Mouse (Mus musculus) colon, adult 2 months (tissue): Measurements from ENCODE around the gene Tesk1. TPM values are rescaled to one million over a fixed set of nuclear protein-coding genes. Genes with fewer than 3 reads are reported as not detected.

Experiments
- polyA plus RNA-seq: library from polyadenylated mRNA; depleted of rRNA; stranded (reverse); fragments of >200 nt; gene quantifications from 2 replicates; pipeline ENCODE4 v1.2.3, GENCODE M21; 2012; rRNA removed

The Tesk1 gene
- polyA plus RNA-seq: 90.2 and 100 TPM in 2 replicates

GRCm38 (mm10) chr4:43441639-43442038 is at the start of gene Tesk1:
TSS of gene Tesk1 (plus strand) at chr4:43441939.

GRCm38 (mm10) chr4:43428946-43429345 is 12.8 kb upstream of the Tesk1 start, which contains the start of gene Fam166b:
TSS of gene Fam166b (minus strand) at chr4:43429134.

GRCm38 (mm10) chr4:43454041-43454836 is 12.5 kb downstream of the Tesk1 start, which contains the start of gene Cd72:
TSS of gene Cd72 (minus strand) at chr4:43454628.

GRCm38 (mm10) chr4:43483535-43484091 is 41.9 kb downstream of the Tesk1 start, which contains the start of gene Sit1:
TSS of gene Sit1 (minus strand) at chr4:43483734.

GRCm38 (mm10) chr4:43492821-43493185 is 51.1 kb downstream of the Tesk1 start, which contains the start of gene Ccdc107:
TSS of gene Ccdc107 (plus strand) at chr4:43492900.

Other genes with a start within 250 kb of the Tesk1 start
- 0.22 and 0.28 TPM in 2 replicates for gene Atp8b5, start 174.8 kb upstream of the Tesk1 start, polyA plus RNA-seq
- gene Rusc2, start 60.0 kb upstream of the Tesk1 start, polyA plus RNA-seq: 20.9 and 23.1 TPM in 2 replicates
- gene Fam166b, start 12.8 kb upstream of the Tesk1 start, polyA plus RNA-seq: 0.08 TPM in 1 of 2 replicates, not detected in the other
- 3.6 and 6.6 TPM in 2 replicates for gene Cd72, start 12.7 kb downstream of the Tesk1 start, polyA plus RNA-seq
- gene Sit1, start 41.8 kb downstream of the Tesk1 start, polyA plus RNA-seq: 0.54 and 1.1 TPM in 2 replicates
- gene Ccdc107, start 51.0 kb downstream of the Tesk1 start, polyA plus RNA-seq: 347 and 577 TPM in 2 replicates
- 49.5 and 64.1 TPM in 2 replicates for gene Arhgef39, start 57.8 kb downstream of the Tesk1 start, polyA plus RNA-seq
- 70.7 and 71.6 TPM in 2 replicates for gene Car9, start 65.0 kb downstream of the Tesk1 start, polyA plus RNA-seq
- gene Tpm2, start 81.8 kb downstream of the Tesk1 start, polyA plus RNA-seq: 199 and 235 TPM in 2 replicates
- gene Creb3, start 120.4 kb downstream of the Tesk1 start, polyA plus RNA-seq: 93.5 and 113 TPM in 2 replicates
- gene Tln1, start 120.8 kb downstream of the Tesk1 start, polyA plus RNA-seq: 98.4 and 102 TPM in 2 replicates
- gene Rgp1, start 136.8 kb downstream of the Tesk1 start, polyA plus RNA-seq: 56.1 and 75.5 TPM in 2 replicates
- 13.0 and 13.3 TPM in 2 replicates for gene Gba2, start 136.9 kb downstream of the Tesk1 start, polyA plus RNA-seq
- gene Msmp, start 142.6 kb downstream of the Tesk1 start, polyA plus RNA-seq: 0.17 TPM in 1 of 2 replicates, not detected in the other
- 18.2 and 19.2 TPM in 2 replicates for gene Npr2, start 190.0 kb downstream of the Tesk1 start, polyA plus RNA-seq
- gene Spag8, start 211.7 kb downstream of the Tesk1 start, polyA plus RNA-seq: 1.1 and 1.9 TPM in 2 replicates
- 72.2 and 79.4 TPM in 2 replicates for gene Hint2, start 214.5 kb downstream of the Tesk1 start, polyA plus RNA-seq
- gene Tmem8b, start 227.0 kb downstream of the Tesk1 start, polyA plus RNA-seq: 9.2 and 11.0 TPM in 2 replicates
- gene Fam221b, start 227.2 kb downstream of the Tesk1 start, polyA plus RNA-seq: 0.10 TPM in 1 of 2 replicates, not detected in the other